In the genomic region with DNA sequence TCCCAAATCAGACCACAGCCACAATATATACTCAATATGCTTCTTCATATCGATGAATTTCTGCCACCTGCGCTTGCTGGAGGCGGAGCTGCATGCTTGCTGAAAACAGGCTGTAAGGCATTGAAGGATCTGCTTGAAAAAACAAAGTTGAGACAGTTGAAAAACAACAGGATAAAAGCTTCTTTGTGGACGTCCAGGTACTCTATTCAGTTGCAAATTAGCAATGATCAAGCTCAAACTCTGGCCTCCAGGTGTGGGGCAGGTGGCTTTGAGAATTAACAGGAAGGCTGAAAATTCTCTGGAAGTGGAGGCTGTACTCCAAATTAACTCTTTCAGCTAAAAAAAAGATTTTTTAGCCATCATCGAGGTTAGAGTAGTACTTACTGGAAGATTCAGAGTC, we compare ENCODE assay signal across 24 mouse cellular contexts.
"Had no signal": no experiment of that assay in that cellular context is flagged by ENCODE, and none has a peak within 500 bp of the region (broad histone marks: within the 10 kb centered on the region; RNA-seq: fewer than 3 reads in every experiment).

No protein-coding gene starts in this region.

- H3K27ac ChIP-seq: kidney, postnatal 0 days; layer of hippocampus, adult 2 months; left cerebral cortex, adult 2 months; limb, embryonic 13.5 days; liver, embryonic 12.5 days; liver, embryonic 15.5 days; lung, embryonic 15.5 days; midbrain, embryonic 10.5 days; midbrain, embryonic 13.5 days; neural tube, embryonic 13.5 days had no signal

- DNase-seq: kidney, postnatal 25 days; layer of hippocampus, postnatal 36 days; liver; lung, adult 18-20 months; lung, postnatal 10 days; lung, postnatal 36 days; retina, postnatal 1 day; right cerebral cortex, postnatal 25 days; spleen, adult 18-20 months; thymus, adult 18-20 months; thymus, postnatal 36 days had no signal

- H3K9me3 ChIP-seq: limb, embryonic 13.5 days; liver, embryonic 12.5 days; liver, embryonic 15.5 days; lung, embryonic 15.5 days; megakaryocyte, embryonic 14.5 days; midbrain, embryonic 10.5 days; midbrain, embryonic 13.5 days; neural tube, embryonic 13.5 days had no signal

- H3K4me3 ChIP-seq: layer of hippocampus, adult 2 months; left cerebral cortex, adult 2 months; limb, embryonic 13.5 days; liver, embryonic 12.5 days; liver, embryonic 15.5 days; lung, embryonic 15.5 days; megakaryocyte, embryonic 14.5 days; midbrain, embryonic 10.5 days; midbrain, embryonic 13.5 days; myocyte; neural tube, embryonic 13.5 days had no signal

- H3K4me2 ChIP-seq: limb, embryonic 13.5 days; liver, embryonic 12.5 days; liver, embryonic 15.5 days; lung, embryonic 15.5 days; midbrain, embryonic 13.5 days; neural tube, embryonic 13.5 days had no signal

- H3K27me3 ChIP-seq: limb, embryonic 13.5 days; liver, embryonic 12.5 days; liver, embryonic 15.5 days; lung, embryonic 15.5 days; megakaryocyte, embryonic 14.5 days; midbrain, embryonic 13.5 days; neural tube, embryonic 13.5 days had no signal

- H3K4me1 ChIP-seq: limb, embryonic 13.5 days; liver, embryonic 12.5 days; lung, embryonic 15.5 days; midbrain, embryonic 13.5 days; neural tube, embryonic 13.5 days had no signal

- ATAC-seq: liver, embryonic 12.5 days; midbrain, embryonic 13.5 days; midbrain, embryonic 16.5 days had no signal

- H3K36me3 ChIP-seq: midbrain, embryonic 13.5 days had no signal

- H3K9ac ChIP-seq: limb, embryonic 13.5 days; liver, embryonic 12.5 days; liver, embryonic 15.5 days; lung, embryonic 15.5 days; midbrain, embryonic 13.5 days; neural tube, embryonic 13.5 days had no signal
